Mouse (Mus musculus) liver, adult 10 weeks (tissue): ENCODE results near the gene Nudt10. TPM values are rescaled to one million over a fixed set of nuclear protein-coding genes. Genes with fewer than 3 reads are reported as not detected.

Source experiments
- polyA plus RNA-seq: library from polyadenylated mRNA; stranded (reverse); fragments of 350-450 nt; fragmentation: Illumina TruSeq; extraction: RNeasy Lipid Tissue Mini Kit (QIAGEN cat#74804); gene quantifications from one replicate; pipeline ENCODE4 v1.2.3, GENCODE M21; 2014; ENCODE audit warnings: low read depth, low replicate concordance

Nudt10 gene
- polyA plus RNA-seq, result 0.29 TPM

GRCm38 (mm10) chrX:6172823-6173640 is at the start of gene Nudt10:
TSS of gene Nudt10 (minus strand) at chrX:6173015.

Other genes starting within 250 kb of the Nudt10 start
- gene Nudt11, start 125.6 kb downstream of the Nudt10 start, polyA plus RNA-seq, result 0.29 TPM
- gene AU022751, start 89.6 kb downstream of the Nudt10 start, polyA plus RNA-seq, result not detected
- not detected for gene Bmp15, start 147.7 kb upstream of the Nudt10 start, polyA plus RNA-seq
- gene Shroom4, start 226.8 kb upstream of the Nudt10 start, polyA plus RNA-seq, result 0.61 TPM